Mouse (Mus musculus) retina, adult 2 months (tissue): ENCODE measurements around the gene Flvcr1.

Source experiments
- DNase-seq: peaks from one replicate; pipeline ENCODE4 v3.0.0-alpha.2; 2012; ENCODE audit warnings: low read depth, low spot score

The Flvcr1 gene

GRCm38 (mm10) chr1:190980470-190980869 is 45.5 kb downstream of the Flvcr1 start:
- no peak for DNase-seq

GRCm38 (mm10) chr1:190979100-190979563 is 46.8 kb downstream of the Flvcr1 start, which contains the start of gene Vash2:
Gene Vash2, minus strand, starts transcription at chr1:190979296.
- no peak for DNase-seq

- DNase-seq = no peak
Observed at GRCm38 (mm10) chr1:190978511-190979073, 47.4 kb downstream of the Flvcr1 start.

GRCm38 (mm10) chr1:190978001-190978400 is 48.0 kb downstream of the Flvcr1 start:
- DNase-seq = no peak

GRCm38 (mm10) chr1:190976887-190977573 is 48.9 kb downstream of the Flvcr1 start:
- DNase-seq = no peak

GRCm38 (mm10) chr1:190974833-190975232 is 51.1 kb downstream of the Flvcr1 start:
- DNase-seq = no peak

GRCm38 (mm10) chr1:190974191-190974590 is 51.8 kb downstream of the Flvcr1 start:
- no peak for DNase-seq

- no peak for DNase-seq
Observed at GRCm38 (mm10) chr1:190972612-190973192, 53.3 kb downstream of the Flvcr1 start.

GRCm38 (mm10) chr1:190971708-190972610 is 54.0 kb downstream of the Flvcr1 start:
- DNase-seq = no peak

- no peak for DNase-seq
Observed at GRCm38 (mm10) chr1:190968010-190968409, 57.9 kb downstream of the Flvcr1 start.

GRCm38 (mm10) chr1:190964992-190965780 is 60.8 kb downstream of the Flvcr1 start:
- no peak for DNase-seq

GRCm38 (mm10) chr1:190962760-190963159 is 63.2 kb downstream of the Flvcr1 start:
- no peak for DNase-seq

- no peak for DNase-seq
Observed at GRCm38 (mm10) chr1:190958821-190959220, 67.1 kb downstream of the Flvcr1 start.
